Mouse (Mus musculus): ENCODE data around the gene Olfm2. TPM values are rescaled to one million over a fixed set of nuclear protein-coding genes. Genes with fewer than 3 reads are reported as not detected.

Gene Olfm2
- polyA plus RNA-seq, 1 experiment = not detected

DNA sequence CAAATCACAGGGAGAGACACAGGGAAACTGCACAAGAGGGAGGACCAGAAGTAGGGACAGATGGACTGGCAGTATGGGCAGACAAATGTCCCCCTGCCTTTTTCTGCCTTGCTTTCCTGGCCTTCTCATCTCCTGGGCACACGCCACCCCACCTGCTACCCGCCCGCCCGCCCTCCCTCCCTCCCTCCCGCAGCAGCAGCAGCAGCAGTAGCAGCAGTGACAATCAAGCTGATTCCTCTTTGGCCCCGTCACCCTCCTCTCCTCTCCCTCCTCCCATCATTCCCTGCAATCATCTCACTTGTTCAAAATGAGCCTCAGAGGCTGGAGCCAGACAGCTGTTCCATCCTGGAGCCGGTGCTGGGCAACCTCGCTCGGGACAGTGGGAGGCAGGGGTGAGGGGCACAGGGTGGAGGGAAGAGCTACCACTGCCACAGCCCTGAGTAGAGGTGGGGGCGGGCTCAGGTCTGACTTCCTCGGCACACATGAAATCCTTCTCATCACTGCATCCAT is 32.6 kb downstream of the Olfm2 start:
- Histone ChIP-seq H3K36me3 (ENCODE audit: control insufficient read depth) (no peaks in the 10 kb centered on the region), H3K4me1 (ENCODE audit: control insufficient read depth) (no peaks in the 10 kb centered on the region), H3K9me3 (ENCODE audit: control insufficient read depth, low read length) (0 out of 2 replicates have a peak, but pooled peaks cover 4% of the 10 kb centered on the region), H3K4me3 (replicated peaks) (no peak overlapping the region), H3K27me3 (ENCODE audit: control insufficient read depth) (no peaks in the 10 kb centered on the region)
- no peak for TF ChIP-seq GATA1 (IDR thresholded peaks at IDR 0.05; ENCODE audit: low read length)
- no peak for TF ChIP-seq TAL1 (IDR thresholded peaks at IDR 0.05; ENCODE audit: low read length)

DNA sequence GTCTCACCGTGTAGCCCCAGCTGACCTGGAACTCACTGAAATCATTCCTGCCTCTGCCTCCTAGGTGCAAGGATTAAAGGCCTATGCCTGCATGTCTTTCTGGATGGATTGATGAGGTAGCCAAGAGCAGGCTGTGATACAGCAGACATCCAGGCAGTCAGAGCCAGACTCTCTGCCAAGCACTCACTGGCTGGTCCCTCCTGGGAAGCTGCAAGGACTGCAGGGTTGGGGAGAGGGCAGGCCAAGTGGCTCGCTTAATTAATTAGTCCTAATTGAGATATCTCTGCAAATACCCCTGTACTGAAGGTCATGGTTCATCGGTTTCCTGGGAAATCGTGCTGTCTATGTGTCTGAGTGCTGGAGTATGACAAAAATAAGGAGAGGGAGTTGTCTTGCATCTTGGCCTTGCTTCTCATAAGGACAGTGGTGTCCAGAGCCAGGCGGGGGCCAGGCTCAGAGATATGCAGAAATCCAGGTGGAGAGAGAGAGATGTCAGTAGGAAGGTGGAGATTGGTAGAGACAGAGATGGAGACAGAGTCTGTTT is 33.1 kb downstream of the Olfm2 start:
- Histone ChIP-seq H3K4me1 (ENCODE audit: control insufficient read depth) (no peaks in the 10 kb centered on the region), H3K27me3 (ENCODE audit: control insufficient read depth) (no peaks in the 10 kb centered on the region), H3K9me3 (ENCODE audit: control insufficient read depth, low read length) (0 out of 2 replicates have a peak, but pooled peaks cover 4% of the 10 kb centered on the region), H3K4me3 (replicated peaks) (no peak overlapping the region), H3K36me3 (ENCODE audit: control insufficient read depth) (no peaks in the 10 kb centered on the region)
- TF ChIP-seq GATA1 (IDR thresholded peaks at IDR 0.05; ENCODE audit: low read length) = no peak
- TF ChIP-seq TAL1 (IDR thresholded peaks at IDR 0.05; ENCODE audit: low read length) = no peak

- H3K9me3 ChIP-seq (ENCODE audit: control insufficient read depth, low read length) = 0 out of 2 replicates have a peak, but pooled peaks cover 4% of the 10 kb centered on the region
- H3K4me1 ChIP-seq (ENCODE audit: control insufficient read depth) = no peaks in the 10 kb centered on the region
- TF ChIP-seq TAL1 (IDR thresholded peaks at IDR 0.05; ENCODE audit: low read length) (no peak), GATA1 (IDR thresholded peaks at IDR 0.05; ENCODE audit: low read length) (no peak)
- H3K27me3 ChIP-seq (ENCODE audit: control insufficient read depth) = no peaks in the 10 kb centered on the region
- H3K4me3 ChIP-seq (replicated peaks) = no peak overlapping the region
- H3K36me3 ChIP-seq (ENCODE audit: control insufficient read depth) = no peaks in the 10 kb centered on the region
These were observed 35.7 kb downstream of the Olfm2 start for GRCm38 (mm10) chr9:20710471-20710870.

GRCm38 (mm10) chr9:20705981-20706380 is 40.2 kb downstream of the Olfm2 start:
- no peak overlapping the region for H3K4me3 ChIP-seq (replicated peaks)
- no peaks in the 10 kb centered on the region for H3K36me3 ChIP-seq (ENCODE audit: control insufficient read depth)
- no peaks in the 10 kb centered on the region for H3K27me3 ChIP-seq (ENCODE audit: control insufficient read depth)
- H3K4me1 ChIP-seq (ENCODE audit: control insufficient read depth) = no peaks in the 10 kb centered on the region
- TF ChIP-seq TAL1 (IDR thresholded peaks at IDR 0.05; ENCODE audit: low read length) = no peak
- TF ChIP-seq GATA1 (IDR thresholded peaks at IDR 0.05; ENCODE audit: low read length) = no peak
- no peaks in the 10 kb centered on the region for H3K9me3 ChIP-seq (ENCODE audit: control insufficient read depth, low read length)

GRCm38 (mm10) chr9:20705420-20705819 is 40.7 kb downstream of the Olfm2 start:
- no peaks in the 10 kb centered on the region for H3K4me1 ChIP-seq (ENCODE audit: control insufficient read depth)
- TF ChIP-seq TAL1 (IDR thresholded peaks at IDR 0.05; ENCODE audit: low read length) (no peak), GATA1 (IDR thresholded peaks at IDR 0.05; ENCODE audit: low read length) (no peak)
- no peak overlapping the region for H3K4me3 ChIP-seq (replicated peaks)
- no peaks in the 10 kb centered on the region for H3K9me3 ChIP-seq (ENCODE audit: control insufficient read depth, low read length)
- no peaks in the 10 kb centered on the region for H3K27me3 ChIP-seq (ENCODE audit: control insufficient read depth)
- H3K36me3 ChIP-seq (ENCODE audit: control insufficient read depth) = no peaks in the 10 kb centered on the region

DNA sequence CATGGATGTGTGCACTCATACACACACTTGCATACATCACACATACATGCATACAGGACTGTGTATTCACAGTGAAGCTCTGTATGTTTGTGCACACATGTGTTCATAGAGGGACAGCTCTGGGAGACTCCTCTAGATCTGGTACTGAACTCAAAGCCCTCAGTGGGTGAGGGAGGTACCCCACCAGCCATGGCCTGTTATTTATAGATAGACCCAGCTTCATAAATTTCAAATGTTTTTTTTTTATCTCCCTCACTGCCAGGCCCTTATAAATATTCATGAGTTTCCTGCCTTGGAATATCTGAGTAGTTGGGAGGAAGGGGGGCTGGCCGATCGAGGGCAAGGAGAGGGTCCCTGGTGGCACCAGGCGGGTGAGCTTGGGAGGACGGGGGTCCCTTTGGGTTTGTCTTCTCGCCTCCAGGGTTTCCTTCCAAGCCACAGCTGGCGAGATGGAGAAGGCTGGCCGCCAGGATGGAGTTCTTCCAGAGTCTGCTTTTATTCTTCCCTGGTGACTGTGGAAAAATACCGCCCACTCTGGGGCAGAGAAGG is 42.2 kb downstream of the Olfm2 start:
- H3K27me3 ChIP-seq (ENCODE audit: control insufficient read depth) = no peaks in the 10 kb centered on the region
- H3K9me3 ChIP-seq (ENCODE audit: control insufficient read depth, low read length) = no peaks in the 10 kb centered on the region
- TF ChIP-seq TAL1 (IDR thresholded peaks at IDR 0.05; ENCODE audit: low read length) (no peak), GATA1 (IDR thresholded peaks at IDR 0.05; ENCODE audit: low read length) (no peak)

DNA sequence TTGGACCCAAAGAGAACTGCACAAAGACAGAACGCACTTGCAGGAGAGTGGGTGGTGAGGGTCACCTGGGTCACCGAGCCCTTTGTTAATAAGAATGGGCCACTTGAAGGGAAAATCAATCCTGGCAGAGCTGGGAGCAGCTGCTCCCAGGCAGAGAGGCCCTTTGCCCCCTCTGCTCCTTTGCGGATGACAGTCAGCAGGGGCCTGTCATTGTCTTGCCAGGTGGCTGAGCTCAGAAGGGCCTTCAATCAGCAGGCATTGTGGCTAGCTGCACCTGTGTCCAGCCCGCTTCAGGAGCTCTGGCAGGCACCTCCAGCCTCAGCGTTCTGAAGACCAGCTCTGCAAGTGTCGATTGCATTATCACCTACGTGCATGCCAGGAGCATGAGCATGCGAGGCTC is 48.7 kb downstream of the Olfm2 start:
- Histone ChIP-seq H3K27me3 (ENCODE audit: control insufficient read depth) (peaks cover 30% of the 10 kb centered on the region), H3K9me3 (ENCODE audit: control insufficient read depth, low read length) (no peaks in the 10 kb centered on the region), H3K36me3 (ENCODE audit: control insufficient read depth) (no peaks in the 10 kb centered on the region), H3K4me3 (replicated peaks) (no peak overlapping the region), H3K4me1 (ENCODE audit: control insufficient read depth) (no peaks in the 10 kb centered on the region)
- TF ChIP-seq GATA1 (IDR thresholded peaks at IDR 0.05; ENCODE audit: low read length) = no peak
- no peak for TF ChIP-seq TAL1 (IDR thresholded peaks at IDR 0.05; ENCODE audit: low read length)

More for the DNA sequence above, 42.2 kb downstream of the Olfm2 start:
- Histone ChIP-seq H3K4me1 (ENCODE audit: control insufficient read depth) (no peaks in the 10 kb centered on the region), H3K36me3 (ENCODE audit: control insufficient read depth) (no peaks in the 10 kb centered on the region), H3K4me3 (replicated peaks) (no peak overlapping the region)

DNA sequence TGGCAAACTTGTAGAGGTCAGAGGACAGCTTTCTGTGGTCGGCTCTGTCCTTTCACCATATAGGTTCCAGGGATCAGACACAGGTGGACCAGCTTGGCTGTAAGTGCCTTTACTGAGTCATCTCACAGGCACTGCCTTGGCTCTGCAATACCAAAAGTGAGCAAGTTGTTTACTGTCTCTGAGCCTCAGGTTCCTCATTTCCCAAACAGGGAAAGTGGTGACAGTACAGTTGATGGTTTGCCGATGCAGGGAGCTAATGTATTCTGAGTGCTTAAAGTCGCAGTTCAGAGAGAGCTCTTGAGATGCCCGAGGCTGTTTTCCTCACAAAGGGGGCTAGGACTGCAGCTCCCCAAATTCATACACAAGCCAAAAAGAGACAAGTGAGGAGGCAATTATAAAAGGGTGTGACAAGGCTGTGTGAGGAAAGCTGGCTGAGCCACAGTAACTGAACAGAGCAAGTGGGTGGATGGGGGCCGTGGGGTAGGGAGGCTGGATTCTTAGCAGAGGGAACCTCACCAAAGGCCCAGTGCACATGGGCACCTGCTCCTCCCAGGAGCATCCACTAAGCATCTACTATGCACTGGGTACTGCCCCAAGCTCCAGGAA is 49.9 kb downstream of the Olfm2 start:
- Histone ChIP-seq H3K4me1 (ENCODE audit: control insufficient read depth) (no peaks in the 10 kb centered on the region), H3K36me3 (ENCODE audit: control insufficient read depth) (no peaks in the 10 kb centered on the region), H3K27me3 (ENCODE audit: control insufficient read depth) (peaks cover 30% of the 10 kb centered on the region), H3K4me3 (replicated peaks) (no peak overlapping the region), H3K9me3 (ENCODE audit: control insufficient read depth, low read length) (no peaks in the 10 kb centered on the region)
- no peak for TF ChIP-seq TAL1 (IDR thresholded peaks at IDR 0.05; ENCODE audit: low read length)
- no peak for TF ChIP-seq GATA1 (IDR thresholded peaks at IDR 0.05; ENCODE audit: low read length)

DNA sequence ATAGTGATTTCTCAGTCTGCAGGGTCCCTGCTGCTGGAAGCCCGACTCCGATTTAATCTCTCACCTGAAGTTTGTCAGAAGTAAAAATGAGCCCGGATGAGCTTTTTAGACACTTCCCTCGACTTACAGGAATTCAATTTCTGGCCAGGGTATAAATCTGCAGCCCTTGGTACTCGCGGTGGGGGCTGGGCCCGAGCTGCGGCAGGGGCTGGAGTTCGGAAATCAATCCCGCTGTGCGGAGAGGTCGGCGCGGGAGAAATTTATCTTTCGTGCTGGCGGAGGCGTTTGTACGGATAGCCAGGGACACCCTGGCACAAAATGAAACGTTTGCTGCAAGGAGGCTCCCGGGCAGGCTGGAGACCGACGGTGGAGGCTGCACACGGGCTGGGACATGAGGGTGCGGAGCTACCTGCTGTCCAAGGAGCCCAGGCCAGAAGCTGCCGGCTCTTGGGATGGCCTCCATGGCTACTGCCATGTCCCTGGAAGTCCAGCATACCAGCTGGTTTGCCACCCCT is 51.4 kb downstream of the Olfm2 start:
- Histone ChIP-seq H3K4me3 (replicated peaks) (peak overlapping the region; percentile 16), H3K36me3 (ENCODE audit: control insufficient read depth) (no peaks in the 10 kb centered on the region), H3K4me1 (ENCODE audit: control insufficient read depth) (no peaks in the 10 kb centered on the region), H3K27me3 (ENCODE audit: control insufficient read depth) (peaks cover 30% of the 10 kb centered on the region), H3K9me3 (ENCODE audit: control insufficient read depth, low read length) (no peaks in the 10 kb centered on the region)
- TF ChIP-seq GATA1 (IDR thresholded peaks at IDR 0.05; ENCODE audit: low read length) (no peak), TAL1 (IDR thresholded peaks at IDR 0.05; ENCODE audit: low read length) (no peak)

All from erythroblast, embryonic 14.5 days (primary cell).